Mouse (Mus musculus) MEL (cell line): ENCODE results near the gene Klk7. TPM values are rescaled to one million over a fixed set of nuclear protein-coding genes. Genes with fewer than 3 reads are reported as not detected.

Experiments
- DNase-seq: peaks from one replicate; pipeline ENCODE4 v3.0.0; 2011; ENCODE audit warnings: low read depth, low spot score
- H3K27ac ChIP-seq: 2 replicates; pipeline ENCODE4 v1.5.1; 2012; ENCODE audit warnings: low read depth, mild to moderate bottlenecking, control low read depth, low read length, moderate library complexity; ENCODE audit not compliant: control insufficient read depth
- H3K27me3 ChIP-seq, 2 experiments: fragments of 150-350 bp in 1 of 2; sonication (generic) in 1 of 2; 2 replicates each; pipeline ENCODE4 v1.6.1; 2012; ENCODE audit warnings: low read length in 2 of 2, mild to moderate bottlenecking in 2 of 2, improper control_type of control experiment in 1 of 2, moderate library complexity in 1 of 2; ENCODE audit not compliant: insufficient read depth in 2 of 2, control insufficient read depth in 1 of 2
- H3K36me3 ChIP-seq, 2 experiments: 2 replicates each; pipeline ENCODE4 v1.6.1; 2012 to 2014; ENCODE audit warnings: low read length in 2 of 2, improper control_type of control experiment in 1 of 2, inconsistent platforms in 1 of 2, mild to moderate bottlenecking in 1 of 2; ENCODE audit not compliant: insufficient read depth in 2 of 2, control insufficient read depth in 1 of 2
- H3K4me1 ChIP-seq, 2 experiments: fragments of 150-350 bp in 1 of 2; sonication (generic) in 1 of 2; 2 replicates each; pipeline ENCODE4 v1.6.1; 2012; ENCODE audit warnings: low read length in 2 of 2, improper control_type of control experiment in 1 of 2, mild to moderate bottlenecking in 1 of 2; ENCODE audit not compliant: insufficient read depth in 2 of 2, control insufficient read depth in 1 of 2
- H3K4me3 ChIP-seq, 2 experiments: fragments of 150-350 bp in 1 of 2; sonication (generic) in 1 of 2; 2 replicates each; pipeline ENCODE4 v1.5.1; 2012; ENCODE audit warnings: low read depth in 2 of 2, low read length in 2 of 2, mild to moderate bottlenecking in 2 of 2, moderate library complexity in 2 of 2, control low read depth in 1 of 2, improper control_type of control experiment in 1 of 2; ENCODE audit not compliant: control insufficient read depth in 1 of 2, insufficient read depth in 1 of 2
- H3K79me2 ChIP-seq: 2 replicates; pipeline ENCODE4 v1.6.1; 2012; ENCODE audit warnings: mild to moderate bottlenecking, low read length, moderate library complexity; ENCODE audit not compliant: control insufficient read depth, poor library complexity, insufficient read depth
- H3K9ac ChIP-seq: 2 replicates; pipeline ENCODE4 v1.6.1; 2012; ENCODE audit warnings: low read depth, mild to moderate bottlenecking, control low read depth, low read length, moderate library complexity; ENCODE audit not compliant: control insufficient read depth, poor library complexity, severe bottlenecking
- H3K9me3 ChIP-seq: fragments of 150-350 bp; sonication (generic); replicated peaks from 2 replicates; pipeline ENCODE4 v1.6.1; 2012; ENCODE audit warnings: mild to moderate bottlenecking, low read length, improper control_type of control experiment, moderate library complexity; ENCODE audit not compliant: insufficient read depth
- BHLHE40 ChIP-seq: IDR thresholded peaks from 2 replicates; pipeline ENCODE4 v1.6.1; 2012; ENCODE audit warnings: low read depth, mild to moderate bottlenecking, inconsistent platforms, low read length, improper control_type of control experiment, borderline replicate concordance
- CHD1 ChIP-seq: IDR thresholded peaks from 2 replicates; pipeline ENCODE4 v1.6.1; 2012; ENCODE audit warnings: low read depth, mild to moderate bottlenecking, inconsistent platforms, low read length, improper control_type of control experiment
- CHD2 ChIP-seq: IDR thresholded peaks from 2 replicates; pipeline ENCODE4 v1.6.1; 2011; ENCODE audit warnings: low read length, improper control_type of control experiment
- E2F4 ChIP-seq: IDR thresholded peaks from 2 replicates; pipeline ENCODE4 v1.6.1; 2011; ENCODE audit warnings: low read depth, low read length, improper control_type of control experiment, borderline replicate concordance
- EP300 ChIP-seq, 2 experiments: IDR thresholded peaks; 2 replicates each; pipeline ENCODE4 v1.6.1; 2011; ENCODE audit warnings: improper control_type of control experiment in 2 of 2, low read length in 2 of 2, low read depth in 1 of 2, mild to moderate bottlenecking in 1 of 2
- GATA1 ChIP-seq: IDR thresholded peaks from 2 replicates; pipeline ENCODE4 v1.6.1; 2011; ENCODE audit warnings: low read depth, low read length, improper control_type of control experiment
- KAT2A ChIP-seq: conservative IDR thresholded peaks from 2 replicates; pipeline ENCODE4 v1.6.1; 2012; ENCODE audit warnings: low read depth, low read length, improper control_type of control experiment, inconsistent platforms
- MAFK ChIP-seq: IDR thresholded peaks from 2 replicates; pipeline ENCODE4 v1.6.1; 2011; ENCODE audit warnings: low read depth, mild to moderate bottlenecking, low read length, improper control_type of control experiment, borderline replicate concordance
- MAZ ChIP-seq: IDR thresholded peaks from 2 replicates; pipeline ENCODE4 v1.6.1; 2012; ENCODE audit warnings: low read depth, mild to moderate bottlenecking, inconsistent platforms, low read length, improper control_type of control experiment
- MEF2A ChIP-seq: IDR thresholded peaks from 2 replicates; pipeline ENCODE4 v1.6.1; 2014; ENCODE audit warnings: low read depth, mild to moderate bottlenecking, inconsistent platforms, low read length, improper control_type of control experiment; ENCODE audit not compliant: poor library complexity, insufficient replicate concordance, severe bottlenecking; ENCODE audit errors: extremely low read depth
- NELFE ChIP-seq: IDR thresholded peaks from 2 replicates; pipeline ENCODE4 v1.6.1; 2011; ENCODE audit warnings: low read depth, low read length, improper control_type of control experiment
- NRF1 ChIP-seq: IDR thresholded peaks from 2 replicates; pipeline ENCODE4 v1.6.1; 2014; ENCODE audit warnings: low read depth, mild to moderate bottlenecking, inconsistent platforms, low read length, improper control_type of control experiment, moderate library complexity; ENCODE audit not compliant: poor library complexity, insufficient read depth, severe bottlenecking
- POLR2A ChIP-seq, 2 experiments: IDR thresholded peaks; 2 replicates each; pipeline ENCODE4 v1.6.1; 2011 to 2012; ENCODE audit warnings: low read length in 2 of 2, mild to moderate bottlenecking in 2 of 2, control low read depth in 1 of 2, improper control_type of control experiment in 1 of 2, low read depth in 1 of 2, moderate library complexity in 1 of 2; ENCODE audit not compliant: control insufficient read depth in 1 of 2, insufficient read depth in 1 of 2, poor library complexity in 1 of 2
- USF1 ChIP-seq: IDR thresholded peaks from 2 replicates; pipeline ENCODE4 v1.6.1; 2014; ENCODE audit warnings: low read depth, mild to moderate bottlenecking, inconsistent platforms, low read length, improper control_type of control experiment, moderate library complexity
- USF2 ChIP-seq, 2 experiments: IDR thresholded peaks; 2 replicates each; pipeline ENCODE4 v1.6.1; 2011 to 2012; ENCODE audit warnings: improper control_type of control experiment in 2 of 2, low read length in 2 of 2, borderline replicate concordance in 1 of 2, inconsistent platforms in 1 of 2, low read depth in 1 of 2, mild to moderate bottlenecking in 1 of 2; ENCODE audit not compliant: insufficient read depth in 1 of 2
- ZC3H11A ChIP-seq: IDR thresholded peaks from 2 replicates; pipeline ENCODE4 v1.6.1; 2012; ENCODE audit warnings: low read depth, mild to moderate bottlenecking, inconsistent platforms, low read length, improper control_type of control experiment
- ZKSCAN1 ChIP-seq: IDR thresholded peaks from 2 replicates; pipeline ENCODE4 v1.6.1; 2012; ENCODE audit warnings: low read depth, mild to moderate bottlenecking, inconsistent platforms, low read length, improper control_type of control experiment, moderate library complexity
- ZMIZ1 ChIP-seq: IDR thresholded peaks from 2 replicates; pipeline ENCODE4 v1.6.1; 2012; ENCODE audit warnings: low read depth, mild to moderate bottlenecking, inconsistent platforms, low read length, improper control_type of control experiment, moderate library complexity
- polyA plus RNA-seq, 2 experiments: library from polyadenylated mRNA; stranded (reverse) in 1 of 2; unstranded in 1 of 2; fragments of >175 nt in 1 of 2; fragments of >200 nt in 1 of 2; gene quantifications; 2 replicates each; pipeline versions ENCODE4 v1.2.1 to v1.2.4; 2012; ENCODE audit warnings: low replicate concordance in 2 of 2, low read depth in 1 of 2; ENCODE audit not compliant: insufficient read length in 2 of 2, insufficient read depth in 1 of 2, missing spikeins in 1 of 2
- total RNA-seq: library from RNA; depleted of rRNA; stranded (reverse); fragments of 300-350 nt; gene quantifications from 2 replicates; pipeline ENCODE4 v1.2.3, GENCODE M21; 2012; rRNA removed

Klk7 gene
- total RNA-seq (not detected in 2 replicates), polyA plus RNA-seq (not detected)

DNA sequence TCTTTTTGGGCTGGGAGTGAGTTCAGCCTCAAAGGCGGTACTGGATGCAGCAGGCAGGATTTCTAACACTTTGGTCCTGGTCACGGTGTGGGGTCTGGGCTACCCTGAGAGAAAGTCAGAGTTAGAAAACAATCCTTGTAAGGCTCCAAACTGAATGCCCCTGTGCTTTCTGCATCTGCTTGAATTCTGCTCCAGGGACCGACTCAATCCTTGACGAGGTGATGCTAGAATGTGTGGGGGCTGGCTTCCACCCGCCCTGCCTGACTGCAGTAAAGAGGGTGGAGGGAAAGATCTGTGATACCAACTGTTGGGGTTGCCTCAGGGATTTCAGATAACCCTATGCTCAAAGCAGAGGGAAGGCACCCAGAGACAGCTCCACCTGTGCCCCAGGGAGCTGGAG lies at the start of gene Klk7:
Gene Klk7, plus strand, starts transcription at position 301 of the 400 bp plus-strand sequence.
- Histone ChIP-seq H3K79me2 (no peaks in the 10 kb centered on the region), H3K4me3 (no peak within 1 kb of the TSS), H3K4me1 (no peaks in the 10 kb centered on the region), H3K36me3 (no peaks in the 10 kb centered on the region), H3K9ac (no peak within 1 kb of the TSS), H3K27me3 (no peaks in the 10 kb centered on the region), H3K27ac (no peak within 1 kb of the TSS), H3K9me3 (no peaks in the 10 kb centered on the region)
- no peak for TF ChIP-seq KAT2A
- no peak for DNase-seq

GRCm38 (mm10) chr7:43766484-43766883 lies 44.6 kb upstream of the Klk7 start:
- H3K4me1 ChIP-seq = no peaks in the 10 kb centered on the region
- H3K27me3 ChIP-seq = no peaks in the 10 kb centered on the region
- H3K36me3 ChIP-seq = no peaks in the 10 kb centered on the region
- H3K4me3 ChIP-seq = no peak overlapping the region
- DNase-seq = no peak
- TF ChIP-seq ZMIZ1 (no peak), KAT2A (no peak), CHD2 (no peak), MAZ (no peak), USF1 (no peak), CHD1 (no peak), EP300 (IDR thresholded peaks at IDR 0.05; ENCODE audit: low read depth in 1 of 2, low read length in 2 of 2) (no peak), BHLHE40 (no peak), GATA1 (no peak)
- no peak overlapping the region for H3K27ac ChIP-seq
- no peaks in the 10 kb centered on the region for H3K79me2 ChIP-seq
- no peak overlapping the region for H3K9ac ChIP-seq
- no peaks in the 10 kb centered on the region for H3K9me3 ChIP-seq

DNA sequence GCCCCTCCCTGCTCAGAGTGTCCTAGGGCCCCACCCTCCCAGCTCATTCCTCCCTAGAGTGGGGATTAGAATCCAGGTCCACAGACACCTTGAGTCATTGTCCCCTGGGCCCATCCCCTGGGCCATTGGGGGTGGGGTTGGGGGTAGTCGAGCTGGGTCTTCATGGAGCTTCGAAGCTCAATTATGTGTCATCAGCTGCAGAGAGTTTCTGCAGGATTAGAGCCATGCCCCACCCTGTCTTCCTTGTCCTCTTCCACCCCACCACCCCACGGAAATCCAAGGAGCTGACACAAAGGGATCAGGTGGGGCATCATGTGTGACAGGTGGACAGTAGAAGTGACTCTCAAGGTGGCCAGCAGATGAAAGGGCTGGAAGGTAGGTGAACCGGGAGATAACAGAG lies 42.5 kb upstream of the Klk7 start, which contains the start of gene Klk12:
Gene Klk12, plus strand, starts transcription at position 301 of the 400 bp plus-strand sequence.
- Histone ChIP-seq H3K4me1 (no peaks in the 10 kb centered on the region), H3K27me3 (no peaks in the 10 kb centered on the region), H3K4me3 (no peak within 1 kb of the TSS), H3K79me2 (no peaks in the 10 kb centered on the region), H3K36me3 (no peaks in the 10 kb centered on the region), H3K9ac (no peak within 1 kb of the TSS), H3K9me3 (no peaks in the 10 kb centered on the region), H3K27ac (no peak within 1 kb of the TSS)
- no peak for TF ChIP-seq ZC3H11A
- no peak for TF ChIP-seq ZMIZ1
- TF ChIP-seq ZKSCAN1 = no peak
- TF ChIP-seq POLR2A (IDR thresholded peaks at IDR 0.05; ENCODE audit: control insufficient read depth in 1 of 2, insufficient read depth in 1 of 2, low read depth in 1 of 2, low read length in 2 of 2, poor library complexity in 1 of 2) = no peak
- TF ChIP-seq USF2 (IDR thresholded peaks at IDR 0.05; ENCODE audit: borderline replicate concordance in 1 of 2, insufficient read depth in 1 of 2, low read depth in 1 of 2, low read length in 2 of 2) = no peak
- no peak for TF ChIP-seq NRF1
- no peak for TF ChIP-seq NELFE
- TF ChIP-seq MEF2A = no peak
- TF ChIP-seq E2F4 = no peak
- no peak for TF ChIP-seq MAFK
- DNase-seq = no peak
